Mouse (Mus musculus): ENCODE results near the gene Foxp1.

- TF ChIP-seq POLR2A (IDR thresholded peaks at IDR 0.05; ENCODE audit: insufficient read length, low read depth) (no peak), E2F4 (IDR thresholded peaks at IDR 0.05; ENCODE audit: insufficient read depth) (no peak), POLR2AphosphoS2 (IDR thresholded peaks at IDR 0.05; ENCODE audit: insufficient read length, low read depth) (no peak), MYOG (IDR thresholded peaks at IDR 0.05; ENCODE audit: control insufficient read depth in 1 of 3, insufficient read depth in 1 of 3, insufficient read length in 2 of 3, low read depth in 2 of 3) (no peak), SRF (IDR thresholded peaks at IDR 0.05; ENCODE audit: control insufficient read depth, insufficient read length, low read depth) (no peak), CEBPB (IDR thresholded peaks at IDR 0.05; ENCODE audit: insufficient read depth, poor library complexity, severe bottlenecking) (no peak), USF1 (IDR thresholded peaks at IDR 0.05; ENCODE audit: low read depth) (no peak), TCF12 (IDR thresholded peaks at IDR 0.05; ENCODE audit: insufficient read depth, poor library complexity, severe bottlenecking) (no peak), TCF3 (IDR thresholded peaks at IDR 0.05; ENCODE audit: insufficient read length, low read depth) (no peak), MYOD1 (IDR thresholded peaks at IDR 0.05; ENCODE audit: control insufficient read depth in 1 of 3, insufficient read length in 2 of 3, low read depth in 2 of 3) (no peak), MAX (IDR thresholded peaks at IDR 0.05; ENCODE audit: low read depth) (no peak), REST (IDR thresholded peaks at IDR 0.05; ENCODE audit: insufficient read depth, insufficient read length) (no peak)
Observed at GRCm38 (mm10) chr6:99489423-99489822, 33.1 kb downstream of the Foxp1 start.
